Mouse (Mus musculus) kidney, adult 2 months (tissue): ENCODE data around the gene Gatad2a.

Source experiments
- CTCF ChIP-seq: fragments of 200-500 bp; conservative IDR thresholded peaks from 2 replicates; pipeline ENCODE4 v1.5.1; 2011; ENCODE audit warnings: low read depth, mild to moderate bottlenecking, control low read depth, low read length, moderate library complexity, mixed read lengths; ENCODE audit not compliant: insufficient read depth, insufficient read length
- POLR2A ChIP-seq: fragments of 200-500 bp; IDR thresholded peaks from one replicate; pipeline ENCODE4 v1.6.1; 2011; ENCODE audit warnings: low read depth, low read length, control low read depth

- no peak for TF ChIP-seq CTCF
- TF ChIP-seq POLR2A = no peak
These were observed 8.2 kb upstream of the Gatad2a start for GRCm38 (mm10) chr8:70004345-70004744.
